In genomic region chr1:150266502-150266901, GRCm38 (mm10) we compare ENCODE assay signal across 9 mouse cellular contexts. TPM values are rescaled to one million over a fixed set of nuclear protein-coding genes. Genes with fewer than 3 reads are reported as not detected.
A peak's percentile ranks its signal among the peaks of the same experiment; 100 is the strongest.
DNase-seq lines count a peak whose midpoint lies in the region; ATAC-seq and TF ChIP-seq lines count a peak whose summit lies in the region.
"Had no signal": no experiment of that assay in that cellular context is flagged by ENCODE, and none has a peak within 500 bp of the region (broad histone marks: within the 10 kb centered on the region; RNA-seq: fewer than 3 reads in every experiment).

No protein-coding gene starts in this region.

- TF ChIP-seq POLR2A in bone marrow, adult 2 months (IDR thresholded peaks at IDR 0.05; ENCODE audit: borderline replicate concordance, control insufficient read depth, low read depth, low read length) = no peak

- H3K4me2 ChIP-seq in kidney, postnatal 0 days (ENCODE audit: low read length) = no peak overlapping the region
- H3K4me2 ChIP-seq in kidney, embryonic 16.5 days (replicated peaks; ENCODE audit: low read depth, low read length) = no peak overlapping the region
- H3K4me2 ChIP-seq in hindbrain, postnatal 0 days (ENCODE audit: low read depth, low read length) = no peak overlapping the region
- H3K4me2 ChIP-seq in neural tube, embryonic 12.5 days (replicated peaks) = no peak overlapping the region

- H3K27ac ChIP-seq in kidney, postnatal 0 days = no peak overlapping the region
- no peak overlapping the region for H3K27ac ChIP-seq in kidney, embryonic 16.5 days (ENCODE audit: low read length)
- no peak overlapping the region for H3K27ac ChIP-seq in ES-E14 (ENCODE audit: insufficient read depth, low read depth, low read length, poor library complexity, severe bottlenecking)
- no peak overlapping the region for H3K27ac ChIP-seq in bone marrow, adult 2 months (ENCODE audit: control insufficient read depth, insufficient read depth, low read depth, low read length, poor library complexity)
- H3K27ac ChIP-seq in hindbrain, postnatal 0 days = no peak overlapping the region
- no peak overlapping the region for H3K27ac ChIP-seq in neural tube, embryonic 12.5 days

- no peaks in the 10 kb centered on the region for H3K27me3 ChIP-seq in kidney, postnatal 0 days (ENCODE audit: insufficient read depth, low read length)
- H3K27me3 ChIP-seq in kidney, embryonic 16.5 days (ENCODE audit: insufficient read depth, low read length) = no peaks in the 10 kb centered on the region
- no peaks in the 10 kb centered on the region for H3K27me3 ChIP-seq in hindbrain, postnatal 0 days (ENCODE audit: insufficient read depth, low read length)
- no peaks in the 10 kb centered on the region for H3K27me3 ChIP-seq in neural tube, embryonic 12.5 days (replicated peaks)

- in situ Hi-C loops in ES-E14 (cut with MboI; ENCODE audit: low sequenced_read_pairs in 2 of 2, unreplicated experiment in 2 of 2) = loop anchor here in 1 of 2 experiments (10.0 kb wide), 1 partner anchor 412 kb away; no protein-coding TSS in a partner anchor

- H3K4me1 ChIP-seq in kidney, postnatal 0 days (replicated peaks; ENCODE audit: insufficient read depth, low read length) = no peaks in the 10 kb centered on the region
- H3K4me1 ChIP-seq in kidney, embryonic 16.5 days (ENCODE audit: insufficient read depth, low read length) = no peaks in the 10 kb centered on the region
- H3K4me1 ChIP-seq in ES-E14 (ENCODE audit: control insufficient read depth in 2 of 2, insufficient read depth in 2 of 2, low read length in 2 of 2, poor library complexity in 1 of 2) = no peaks in the 10 kb centered on the region
- no peaks in the 10 kb centered on the region for H3K4me1 ChIP-seq in bone marrow, adult 2 months (ENCODE audit: control insufficient read depth, insufficient read depth, low read length)
- H3K4me1 ChIP-seq in hindbrain, postnatal 0 days (ENCODE audit: insufficient read depth, low read length) = no peaks in the 10 kb centered on the region
- no peaks in the 10 kb centered on the region for H3K4me1 ChIP-seq in neural tube, embryonic 12.5 days

- ATAC-seq in kidney, postnatal 0 days (replicated peaks; ENCODE audit: low FRiP score, low read depth) = no peak
- no peak; the same call in 1 of the 2 replicates for ATAC-seq in kidney, embryonic 16.5 days (ENCODE audit: low FRiP score, low TSS enrichment)
- ATAC-seq in hindbrain, postnatal 0 days = no peak
- ATAC-seq in neural tube, embryonic 12.5 days (ENCODE audit: low FRiP score, low read depth) = peak; percentile 50

- H3K36me3 ChIP-seq in kidney, postnatal 0 days (ENCODE audit: insufficient read depth, low read length) = no peaks in the 10 kb centered on the region
- H3K36me3 ChIP-seq in kidney, embryonic 16.5 days (ENCODE audit: insufficient read depth, low read length) = no peaks in the 10 kb centered on the region
- no peaks in the 10 kb centered on the region for H3K36me3 ChIP-seq in ES-E14 (ENCODE audit: control insufficient read depth, insufficient read depth, low read length, poor library complexity, severe bottlenecking)
- H3K36me3 ChIP-seq in hindbrain, postnatal 0 days (ENCODE audit: insufficient read depth, low read length) = no peaks in the 10 kb centered on the region
- H3K36me3 ChIP-seq in neural tube, embryonic 12.5 days = no peaks in the 10 kb centered on the region

- peak; percentile 69 for DNase-seq in kidney, postnatal 0 days (ENCODE audit: low spot score)
- DNase-seq in ES-E14 (ENCODE audit: low read depth, low spot score) = peak; percentile 42
- peak; percentile 62 for DNase-seq in hindbrain, postnatal 0 days (ENCODE audit: low spot score)
- no peak for DNase-seq in right cerebral cortex, adult 18-20 months
- no peak for DNase-seq in testis, postnatal 10 days (ENCODE audit: low spot score)

- no peaks in the 10 kb centered on the region for H3K9me3 ChIP-seq in kidney, postnatal 0 days (replicated peaks; ENCODE audit: low read length)
- no peaks in the 10 kb centered on the region for H3K9me3 ChIP-seq in kidney, embryonic 16.5 days (ENCODE audit: low read length)
- no peaks in the 10 kb centered on the region for H3K9me3 ChIP-seq in ES-E14 (ENCODE audit: control insufficient read depth, insufficient read depth, low read depth, low read length)
- no peaks in the 10 kb centered on the region for H3K9me3 ChIP-seq in hindbrain, postnatal 0 days (ENCODE audit: low read length)
- no peaks in the 10 kb centered on the region for H3K9me3 ChIP-seq in neural tube, embryonic 12.5 days

- H3K4me3 ChIP-seq in kidney, postnatal 0 days (replicated peaks; ENCODE audit: low read depth, low read length) = no peak overlapping the region
- H3K4me3 ChIP-seq in kidney, embryonic 16.5 days (ENCODE audit: low read length) = no peak overlapping the region
- H3K4me3 ChIP-seq in ES-E14 (ENCODE audit: insufficient read depth in 1 of 2, low read depth in 1 of 2, low read length in 2 of 2, poor library complexity in 1 of 2, severe bottlenecking in 1 of 2) = no peak overlapping the region
- H3K4me3 ChIP-seq in bone marrow, adult 2 months (replicated peaks; ENCODE audit: control insufficient read depth, low read depth, low read length) = no peak overlapping the region
- no peak overlapping the region for H3K4me3 ChIP-seq in hindbrain, postnatal 0 days (ENCODE audit: low read length)
- H3K4me3 ChIP-seq in neural tube, embryonic 12.5 days = no peak overlapping the region

- WGBS in kidney, postnatal 0 days = 41% methylated on average over 3 of the region's 3 CpGs
- 46% methylated on average over 3 of the region's 3 CpGs for WGBS in kidney, embryonic 16.5 days
- WGBS in bone marrow, adult 2 months = 35% methylated on average over 3 of the region's 3 CpGs
- 42% methylated on average over 3 of the region's 3 CpGs for WGBS in hindbrain, postnatal 0 days
- 47% methylated on average over 3 of the region's 3 CpGs for WGBS in neural tube, embryonic 12.5 days

- peak; percentile 83 for TF ChIP-seq CTCF in kidney, postnatal 0 days (IDR thresholded peaks at IDR 0.05; ENCODE audit: low read depth)
- TF ChIP-seq CTCF in bone marrow, adult 2 months (IDR thresholded peaks at IDR 0.05; ENCODE audit: control insufficient read depth, insufficient read depth, low read length) = peak; percentile 31
- peak; percentile 80 for TF ChIP-seq CTCF in hindbrain, postnatal 0 days (IDR thresholded peaks at IDR 0.05; ENCODE audit: low read depth)

- no peak overlapping the region for H3K9ac ChIP-seq in kidney, postnatal 0 days (ENCODE audit: low read depth, low read length)
- H3K9ac ChIP-seq in kidney, embryonic 16.5 days (replicated peaks; ENCODE audit: low read length) = no peak overlapping the region
- no peak overlapping the region for H3K9ac ChIP-seq in ES-E14 (ENCODE audit: insufficient read depth, low read depth, low read length, poor library complexity, severe bottlenecking)
- H3K9ac ChIP-seq in hindbrain, postnatal 0 days (replicated peaks; ENCODE audit: low read length) = no peak overlapping the region
- H3K9ac ChIP-seq in neural tube, embryonic 12.5 days = no peak overlapping the region

TF ChIP-seq in ES-E14, 5 proteins besides CTCF, POLR2A, EP300 and RAD21:
- TF ChIP-seq ZC3H11A (IDR thresholded peaks at IDR 0.05; ENCODE audit: borderline replicate concordance, low read depth, low read length) (peak; percentile 77; the same call in 1 of the 2 replicates), CHD2 (IDR thresholded peaks at IDR 0.05; ENCODE audit: low read depth, low read length) (no peak)

RNA-seq across cellular contexts. Expression of gene Pdc, which starts 52.7 kb away (rescaled TPM):
- not detected in 2 replicates for polyA plus RNA-seq in kidney, postnatal 0 days (2015; fragmentation: Nextera tagmentation; extraction: Ambion mirVana)
- polyA plus RNA-seq in kidney, embryonic 16.5 days (2015; fragmentation: Nextera tagmentation; extraction: Ambion mirVana) = not detected in 2 replicates
- total RNA-seq in ES-E14 (2012; rRNA removed) = not detected in 2 replicates
- polyA plus RNA-seq in bone marrow, adult 2 months (2011; ENCODE audit: insufficient read depth, insufficient read length, low replicate concordance, missing spikeins) = not detected in 2 replicates
- not detected in 2 replicates for total RNA-seq in hindbrain, postnatal 0 days (2014; rRNA removed)
- polyA plus RNA-seq in hindbrain, postnatal 0 days (2015; fragmentation: Nextera tagmentation; extraction: Ambion mirVana) = not detected in 2 replicates
- not detected in 2 replicates for polyA plus RNA-seq in neural tube, embryonic 12.5 days (2016; fragmentation: Nextera tagmentation; extraction: Ambion mirVana)
- polyA plus RNA-seq: gonadal fat pad, adult 2 months had no signal

Comparison
In these comparisons a context has a peak if more than half of its experiments do, and no peak if none do; other contexts are left out.
1. DNase-seq: peak in kidney, postnatal 0 days (single experiment), ES-E14 (single experiment) and hindbrain, postnatal 0 days (single experiment); none in right cerebral cortex, adult 18-20 months (single experiment) and testis, postnatal 10 days (single experiment).
2. CTCF ChIP-seq: peak in every context shown above with its lines; median percentile 83 in kidney, postnatal 0 days; 80 in hindbrain, postnatal 0 days; 31 in bone marrow, adult 2 months.